Mouse (Mus musculus): ENCODE results near the gene Vldlr. TPM values are rescaled to one million over a fixed set of nuclear protein-coding genes. Genes with fewer than 3 reads are reported as not detected.

The Vldlr gene
- polyA plus RNA-seq, 1 experiment from 2014 or later = 22.5 TPM

GRCm38 (mm10) chr19:27216767-27217403, 601 bp downstream of the Vldlr start:
- ATAC-seq (ENCODE audit: low read depth) = peak; percentile 78
- Histone ChIP-seq H3K4me3 (peak overlapping the region; percentile 68), H3K4me1 (replicated peaks) (peaks cover 41% of the 10 kb centered on the region), H3K4me2 (peak overlapping the region; percentile 66), H3K36me3 (no peaks in the 10 kb centered on the region), H3K27ac (replicated peaks) (peak overlapping the region; percentile 93), H3K9ac (peak overlapping the region; percentile 84), H3K27me3 (peaks cover 11% of the 10 kb centered on the region), H3K9me3 (no peaks in the 10 kb centered on the region)
- WGBS = 0% methylated on average over 60 of the region's 62 CpGs

GRCm38 (mm10) chr19:27217404-27217940, 1.2 kb downstream of the Vldlr start:
- ATAC-seq (ENCODE audit: low read depth) = peak; percentile 84
- under 1% methylated on average over 51 of the region's 52 CpGs for WGBS
- Histone ChIP-seq H3K36me3 (no peaks in the 10 kb centered on the region), H3K4me2 (peak overlapping the region; percentile 66), H3K9me3 (no peaks in the 10 kb centered on the region), H3K27me3 (peaks cover 11% of the 10 kb centered on the region), H3K4me1 (replicated peaks) (peaks cover 41% of the 10 kb centered on the region), H3K9ac (peak overlapping the region; percentile 84), H3K4me3 (peak overlapping the region; percentile 68), H3K27ac (replicated peaks) (peak overlapping the region; percentile 93)

- H3K4me2 ChIP-seq = peak overlapping the region; percentile 66
- WGBS = under 1% methylated on average over 32 of the region's 32 CpGs
- H3K9ac ChIP-seq = peak overlapping the region; percentile 84
- H3K27ac ChIP-seq (replicated peaks) = peak overlapping the region; percentile 93
- H3K4me1 ChIP-seq (replicated peaks) = peaks cover 43% of the 10 kb centered on the region
- H3K36me3 ChIP-seq = no peaks in the 10 kb centered on the region
- peak; percentile 60 for ATAC-seq (ENCODE audit: low read depth)
- peak overlapping the region; percentile 68 for H3K4me3 ChIP-seq
- H3K27me3 ChIP-seq = peaks cover 11% of the 10 kb centered on the region
- H3K9me3 ChIP-seq = no peaks in the 10 kb centered on the region
Observed at GRCm38 (mm10) chr19:27217941-27218411, 1.7 kb downstream of the Vldlr start.

GRCm38 (mm10) chr19:27218561-27219262, 2.4 kb downstream of the Vldlr start:
- WGBS = under 1% methylated on average over 30 of the region's 30 CpGs
- Histone ChIP-seq H3K27me3 (peaks cover 11% of the 10 kb centered on the region), H3K4me2 (peak overlapping the region; percentile 66), H3K9me3 (no peaks in the 10 kb centered on the region), H3K27ac (replicated peaks) (peak overlapping the region; percentile 93), H3K36me3 (no peaks in the 10 kb centered on the region), H3K9ac (peak overlapping the region; percentile 84), H3K4me1 (replicated peaks) (peaks cover 44% of the 10 kb centered on the region), H3K4me3 (peak overlapping the region; percentile 68)
- ATAC-seq (ENCODE audit: low read depth) = peak; percentile 12; the same call in 1 of the 2 replicates

- Histone ChIP-seq H3K4me2 (peak overlapping the region; percentile 66), H3K4me3 (peak overlapping the region; percentile 68), H3K27me3 (peaks cover 11% of the 10 kb centered on the region), H3K4me1 (replicated peaks) (peaks cover 50% of the 10 kb centered on the region), H3K36me3 (no peaks in the 10 kb centered on the region), H3K9me3 (no peaks in the 10 kb centered on the region), H3K9ac (0 out of 2 replicates have a peak overlapping the region, but pooled peaks have one; percentile 84), H3K27ac (replicated peaks) (no peak overlapping the region)
- ATAC-seq (ENCODE audit: low read depth) = no peak
Observed at GRCm38 (mm10) chr19:27219586-27219985, 3.3 kb downstream of the Vldlr start.

GRCm38 (mm10) chr19:27223046-27223445, 6.8 kb downstream of the Vldlr start:
- WGBS = 76% methylated on average over 6 of the region's 6 CpGs
- H3K27me3 ChIP-seq = no peaks in the 10 kb centered on the region
- H3K4me3 ChIP-seq = no peak overlapping the region
- no peak overlapping the region for H3K9ac ChIP-seq
- ATAC-seq (ENCODE audit: low read depth) = no peak
- no peaks in the 10 kb centered on the region for H3K9me3 ChIP-seq
- no peak overlapping the region for H3K4me2 ChIP-seq
- no peak overlapping the region for H3K27ac ChIP-seq (replicated peaks)
- no peaks in the 10 kb centered on the region for H3K36me3 ChIP-seq
- H3K4me1 ChIP-seq (replicated peaks) = peaks cover 38% of the 10 kb centered on the region

- H3K9ac ChIP-seq = no peak overlapping the region
- 76% methylated on average over 1 of the region's 1 CpGs for WGBS
- H3K36me3 ChIP-seq = no peaks in the 10 kb centered on the region
- ATAC-seq (ENCODE audit: low read depth) = no peak
- H3K9me3 ChIP-seq = no peaks in the 10 kb centered on the region
- no peak overlapping the region for H3K4me2 ChIP-seq
- no peak overlapping the region for H3K27ac ChIP-seq (replicated peaks)
- H3K4me1 ChIP-seq (replicated peaks) = peaks cover 25% of the 10 kb centered on the region
- no peaks in the 10 kb centered on the region for H3K27me3 ChIP-seq
- no peak overlapping the region for H3K4me3 ChIP-seq
Observed at GRCm38 (mm10) chr19:27224356-27224755, 8.1 kb downstream of the Vldlr start.

- 78% methylated on average over 3 of the region's 3 CpGs for WGBS
- Histone ChIP-seq H3K9me3 (no peaks in the 10 kb centered on the region), H3K36me3 (peaks cover 17% of the 10 kb centered on the region), H3K9ac (no peak overlapping the region), H3K27me3 (no peaks in the 10 kb centered on the region), H3K4me2 (no peak overlapping the region), H3K4me1 (replicated peaks) (peaks cover 11% of the 10 kb centered on the region), H3K4me3 (no peak overlapping the region), H3K27ac (replicated peaks) (no peak overlapping the region)
- ATAC-seq (ENCODE audit: low read depth) = no peak
Observed at GRCm38 (mm10) chr19:27226626-27227025, 10.3 kb downstream of the Vldlr start.

- no peak overlapping the region for H3K4me3 ChIP-seq
- peaks cover 11% of the 10 kb centered on the region for H3K4me1 ChIP-seq (replicated peaks)
- H3K4me2 ChIP-seq = no peak overlapping the region
- ATAC-seq (ENCODE audit: low read depth) = no peak
- H3K27ac ChIP-seq (replicated peaks) = no peak overlapping the region
- no peak overlapping the region for H3K9ac ChIP-seq
- WGBS = 68% methylated on average over 4 of the region's 4 CpGs
- no peaks in the 10 kb centered on the region for H3K9me3 ChIP-seq
- H3K36me3 ChIP-seq = peaks cover 22% of the 10 kb centered on the region
- H3K27me3 ChIP-seq = no peaks in the 10 kb centered on the region
Observed at GRCm38 (mm10) chr19:27227131-27227530, 10.8 kb downstream of the Vldlr start.

- H3K9me3 ChIP-seq = no peaks in the 10 kb centered on the region
- H3K27me3 ChIP-seq = no peaks in the 10 kb centered on the region
- no peak for ATAC-seq (ENCODE audit: low read depth)
- 98% methylated on average over 1 of the region's 1 CpGs for WGBS
- no peak overlapping the region for H3K27ac ChIP-seq (replicated peaks)
- no peak overlapping the region for H3K4me2 ChIP-seq
- H3K36me3 ChIP-seq = peaks cover 30% of the 10 kb centered on the region
- H3K4me1 ChIP-seq (replicated peaks) = peaks cover 8% of the 10 kb centered on the region; the same call in 1 of the 2 replicates
- no peak overlapping the region for H3K9ac ChIP-seq
- no peak overlapping the region for H3K4me3 ChIP-seq
Observed at GRCm38 (mm10) chr19:27228254-27228653, 12.0 kb downstream of the Vldlr start.

GRCm38 (mm10) chr19:27233386-27233785, 17.1 kb downstream of the Vldlr start:
- Histone ChIP-seq H3K4me3 (no peak overlapping the region), H3K9me3 (no peaks in the 10 kb centered on the region), H3K4me1 (replicated peaks) (no peaks in the 10 kb centered on the region), H3K27me3 (no peaks in the 10 kb centered on the region), H3K27ac (replicated peaks) (no peak overlapping the region), H3K36me3 (peaks cover 61% of the 10 kb centered on the region), H3K9ac (no peak overlapping the region), H3K4me2 (no peak overlapping the region)
- ATAC-seq (ENCODE audit: low read depth) = no peak
- 96% methylated on average over 2 of the region's 2 CpGs for WGBS

GRCm38 (mm10) chr19:27239913-27240312, 23.6 kb downstream of the Vldlr start:
- ATAC-seq (ENCODE audit: low read depth) = no peak
- Histone ChIP-seq H3K4me1 (replicated peaks) (no peaks in the 10 kb centered on the region), H3K4me2 (no peak overlapping the region), H3K9ac (no peak overlapping the region), H3K36me3 (peaks cover 86% of the 10 kb centered on the region), H3K27ac (replicated peaks) (no peak overlapping the region), H3K4me3 (no peak overlapping the region), H3K27me3 (no peaks in the 10 kb centered on the region), H3K9me3 (no peaks in the 10 kb centered on the region)
- WGBS = 93% methylated on average over 4 of the region's 4 CpGs

Measured in neural tube, embryonic 13.5 days (tissue).